Comparison of ENCODE assay signal across 8 mouse cellular contexts in genomic region chr7:51510671-51511651, GRCm38 (mm10). TPM values are rescaled to one million over a fixed set of nuclear protein-coding genes. Genes with fewer than 3 reads are reported as not detected.
DNase-seq lines count a peak whose midpoint lies in the region; ATAC-seq and TF ChIP-seq lines count a peak whose summit lies in the region.

Gene Ano5 (plus strand): TSS chr7:51511029.

- intact Hi-C loops in gastrocnemius, postnatal 14 days (cut with DNase I; ENCODE audit: low total_unique reads) = no loop called here
- intact Hi-C loops in left cerebral cortex, postnatal 14 days (cut with DNase I) = loop anchor here (10.0 kb wide), 1 partner anchor 84 kb away; no protein-coding TSS in a partner anchor

- peak within 1 kb of the TSS; percentile 63 for H3K4me2 ChIP-seq in intestine, postnatal 0 days (replicated peaks; ENCODE audit: low read depth)

- WGBS in intestine, postnatal 0 days = 2% methylated on average over 45 of the region's 45 CpGs
- 2% methylated on average over 45 of the region's 45 CpGs for WGBS in midbrain, embryonic 10.5 days

- DNase-seq in ZHBTc4 (ENCODE audit: low read depth, low spot score) = peak; percentile 84
- peak; percentile 71 for DNase-seq in embryo, embryonic 10.5 days (ENCODE audit: low spot score)
- DNase-seq in gastrocnemius, postnatal 14 days = peak; percentile 49
- peak; percentile 19 to 37 for DNase-seq in left cerebral cortex, postnatal 14 days (ENCODE audit: low spot score in 2 of 2)
- DNase-seq in midbrain, embryonic 10.5 days (ENCODE audit: low spot score) = peak; percentile 52
- DNase-seq in right cerebral cortex, postnatal 36 days (ENCODE audit: low spot score in 2 of 2) = peak; percentile 6 to 12

- no peaks in the 10 kb centered on the region for H3K36me3 ChIP-seq in intestine, postnatal 0 days (ENCODE audit: control insufficient read depth, insufficient read depth)
- no peaks in the 10 kb centered on the region for H3K36me3 ChIP-seq in midbrain, embryonic 10.5 days

- TF ChIP-seq CTCF in intestine, postnatal 0 days (IDR thresholded peaks at IDR 0.05; ENCODE audit: low read depth) = no peak

- H3K4me1 ChIP-seq in intestine, postnatal 0 days (replicated peaks; ENCODE audit: control insufficient read depth, insufficient read depth, low read length) = no peaks in the 10 kb centered on the region
- peaks cover 12% of the 10 kb centered on the region for H3K4me1 ChIP-seq in midbrain, embryonic 10.5 days

- ATAC-seq in intestine, postnatal 0 days = no peak
- ATAC-seq in erythroid progenitor cell, adult 5-6 weeks (replicated peaks; ENCODE audit: low FRiP score, poor library complexity, severe bottlenecking) = no peak

- H3K9ac ChIP-seq in intestine, postnatal 0 days (ENCODE audit: low read depth, low read length) = no peak within 1 kb of the TSS

- no peaks in the 10 kb centered on the region for H3K27me3 ChIP-seq in intestine, postnatal 0 days (replicated peaks; ENCODE audit: control insufficient read depth, insufficient read depth, low read length)
- H3K27me3 ChIP-seq in midbrain, embryonic 10.5 days (ENCODE audit: low read depth, poor library complexity, severe bottlenecking) = peaks cover 26% of the 10 kb centered on the region

- H3K4me3 ChIP-seq in intestine, postnatal 0 days (ENCODE audit: low read depth, low read length) = peak within 1 kb of the TSS; percentile 30
- peak within 1 kb of the TSS; percentile 61 for H3K4me3 ChIP-seq in midbrain, embryonic 10.5 days

- H3K9me3 ChIP-seq in intestine, postnatal 0 days (ENCODE audit: control insufficient read depth) = no peaks in the 10 kb centered on the region
- no peaks in the 10 kb centered on the region for H3K9me3 ChIP-seq in midbrain, embryonic 10.5 days (replicated peaks)

- H3K27ac ChIP-seq in intestine, postnatal 0 days (ENCODE audit: low read depth, low read length) = no peak within 1 kb of the TSS
- H3K27ac ChIP-seq in midbrain, embryonic 10.5 days (replicated peaks) = peak within 1 kb of the TSS; percentile 42; the same call in 1 of the 2 replicates

RNA-seq across cellular contexts. Expression of gene Ano5, which starts in this region (rescaled TPM):
- total RNA-seq in gastrocnemius, postnatal 14 days (2021) = 10 to 100 TPM; 45.3 to 47.6 TPM
- polyA plus RNA-seq in intestine, postnatal 0 days (2015; fragmentation: Nextera tagmentation; extraction: Ambion mirVana) = 0.08 and 0.10 TPM in 2 replicates
- under 1 TPM; 0.62 to 0.74 TPM for total RNA-seq in left cerebral cortex, postnatal 14 days (2021)
- polyA plus RNA-seq in midbrain, embryonic 10.5 days (2016; fragmentation: Nextera tagmentation; extraction: Ambion mirVana) = 0.19 and 0.22 TPM in 2 replicates
- total RNA-seq in erythroid progenitor cell, adult 5-6 weeks (2015; ENCODE audit: low replicate concordance) = not detected in 2 replicates
- not detected in 2 replicates for total RNA-seq in erythroid progenitor cell, adult 5-6 weeks (2017; ENCODE audit: low replicate concordance)

Comparison
In these comparisons a context has a peak if more than half of its experiments do, and no peak if none do; other contexts are left out.
1. RNA of gene Ano5 (total RNA-seq): 45.3 to 47.6 TPM in gastrocnemius, postnatal 14 days; 0.62 to 0.74 TPM in left cerebral cortex, postnatal 14 days and not detected in erythroid progenitor cell, adult 5-6 weeks; every median in the first group is over 10 times any median in the second.
2. Peak in DNase-seq in left cerebral cortex, postnatal 14 days; RNA of the gene not detected or under 1 TPM.
3. Peak in DNase-seq, H3K4me3 ChIP-seq and H3K27ac ChIP-seq in midbrain, embryonic 10.5 days; RNA of the gene not detected or under 1 TPM.
4. DNase-seq: peak in every context shown above with its lines; median percentile 84 in ZHBTc4; 71 in embryo, embryonic 10.5 days; 52 in midbrain, embryonic 10.5 days; 49 in gastrocnemius, postnatal 14 days; 28 in left cerebral cortex, postnatal 14 days; 9 in right cerebral cortex, postnatal 36 days.